Mouse (Mus musculus) heart, adult 2 months (tissue): ENCODE data around the gene Cdh6. TPM values are rescaled to one million over a fixed set of nuclear protein-coding genes. Genes with fewer than 3 reads are reported as not detected.

ENCODE experiments used
- DNase-seq, 2 experiments: peaks; one replicate each; pipeline ENCODE4 v3.0.0; 2021
- H3K27ac ChIP-seq: fragments of 200-600 bp; 2 replicates; pipeline ENCODE4 v1.8.1; 2022
- H3K27me3 ChIP-seq: fragments of 200-500 bp; 2 replicates; pipeline ENCODE4 v1.6.1; 2012; ENCODE audit warnings: mild to moderate bottlenecking, low read length, inconsistent platforms, mixed read lengths; ENCODE audit not compliant: control insufficient read depth, insufficient read depth
- H3K36me3 ChIP-seq: fragments of 200-500 bp; 2 replicates; pipeline ENCODE4 v1.6.1; 2012; ENCODE audit warnings: low read length, inconsistent platforms; ENCODE audit not compliant: control insufficient read depth, insufficient read depth
- H3K4me1 ChIP-seq: fragments of 200-500 bp; 2 replicates; pipeline ENCODE4 v1.6.1; 2011; ENCODE audit warnings: low read length; ENCODE audit not compliant: control insufficient read depth, insufficient read depth
- H3K4me3 ChIP-seq: fragments of 200-600 bp; 2 replicates; pipeline ENCODE4 v1.8.1; 2022
- H3K79me2 ChIP-seq: fragments of 200-500 bp; replicated peaks from 2 replicates; pipeline ENCODE4 v1.6.1; 2012; ENCODE audit warnings: mild to moderate bottlenecking, inconsistent platforms, low read length, moderate library complexity, mixed read lengths; ENCODE audit not compliant: control insufficient read depth, insufficient read depth
- H3K9ac ChIP-seq: fragments of 200-500 bp; 2 replicates; pipeline ENCODE4 v1.6.1; 2012; ENCODE audit warnings: low read depth, mild to moderate bottlenecking, control low read depth, inconsistent platforms, low read length, mixed read lengths
- CTCF ChIP-seq: fragments of 200-600 bp; IDR thresholded peaks from 2 replicates; pipeline ENCODE4 v1.8.1; 2022; ENCODE audit warnings: antibody characterized with exemption, mild to moderate bottlenecking, moderate library complexity
- EP300 ChIP-seq: fragments of 200-500 bp; IDR thresholded peaks from 2 replicates; pipeline ENCODE4 v1.6.1; 2011; ENCODE audit warnings: low read depth, low read length, control low read depth; ENCODE audit not compliant: insufficient read depth
- POLR2A ChIP-seq: fragments of 200-500 bp; IDR thresholded peaks from 2 replicates; pipeline ENCODE4 v1.6.1; 2011; ENCODE audit warnings: mild to moderate bottlenecking, low read depth, low read length, control low read depth; ENCODE audit not compliant: insufficient read depth
- WGBS: fragments of 180-500 bp; shearing (Covaris S2); methylation state at CpG from one replicate; pipeline ENCODE4 v1.1.7; 2018; 5-methylcytosine and 5-hydroxymethylcytosine counted together
- intact Hi-C: fragments of 180-260 bp; cut with DNase I; formaldehyde crosslinking; loops from one replicate; pipeline ENCODE4 v1.15.1; 2025
- polyA plus RNA-seq: library from polyadenylated mRNA; depleted of rRNA; stranded (reverse); fragments of >200 nt; gene quantifications from 2 replicates; pipeline ENCODE4 v1.2.3, GENCODE M21; 2012
- total RNA-seq, 2 experiments: library from RNA; stranded (reverse); gene quantifications; 2 replicates each; pipeline ENCODE4 v1.2.3; 2021

The Cdh6 gene
- total and polyA plus RNA-seq, 3 experiments: 0.16 to 0.78 (median 0.70) TPM

DNA sequence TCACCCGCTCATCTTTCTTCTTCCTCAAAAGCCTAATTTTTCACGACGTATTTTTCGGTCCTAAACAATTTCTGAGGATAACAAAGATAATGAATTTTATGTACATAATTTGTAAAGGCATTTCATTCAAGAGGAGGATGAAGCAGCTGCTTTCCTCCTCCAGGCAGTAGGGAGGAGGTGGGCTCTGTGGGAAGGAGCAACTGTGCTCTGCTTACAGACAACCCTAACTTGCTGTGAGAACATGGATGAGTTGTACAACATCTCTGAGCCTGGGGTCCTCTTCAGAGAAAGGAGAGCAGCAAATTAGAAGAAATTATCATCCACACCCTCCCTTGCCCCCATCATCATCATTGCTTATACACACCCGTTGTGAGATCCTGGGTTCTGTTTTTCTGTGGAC, 33.8 kb downstream of the Cdh6 start:
- Histone ChIP-seq H3K79me2 (no peaks in the 10 kb centered on the region), H3K27me3 (no peaks in the 10 kb centered on the region), H3K4me1 (no peaks in the 10 kb centered on the region), H3K4me3 (no peak overlapping the region), H3K36me3 (no peaks in the 10 kb centered on the region), H3K9ac (no peak overlapping the region), H3K27ac (no peak overlapping the region)
- no peak for DNase-seq
- TF ChIP-seq EP300: no peak
- no peak for TF ChIP-seq CTCF
- no peak for TF ChIP-seq POLR2A
- 79% methylated on average over 5 of the region's 5 CpGs for WGBS
- intact Hi-C loops: loop anchor here (10.0 kb wide), 1 partner anchor 915 kb away; no protein-coding TSS in a partner anchor

DNA sequence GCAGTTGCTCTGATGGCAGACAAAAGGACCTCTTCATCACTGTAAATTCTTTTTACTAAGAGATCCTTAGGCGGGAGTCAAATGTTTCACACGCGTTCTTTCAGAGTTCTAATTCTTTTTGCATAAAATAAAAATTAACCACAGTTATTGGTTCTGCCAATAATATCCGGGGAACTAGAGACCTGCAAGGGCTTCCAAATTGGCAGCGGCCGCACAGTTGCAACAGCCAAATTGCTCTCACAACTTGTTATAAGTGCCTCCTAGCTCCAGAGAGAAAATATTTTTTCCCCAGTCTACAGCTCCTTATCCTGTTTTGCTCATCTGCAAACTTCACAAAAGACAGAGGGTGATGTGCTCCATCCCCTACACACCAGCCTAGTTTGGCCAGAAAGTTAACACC, 36.3 kb downstream of the Cdh6 start:
- H3K36me3 ChIP-seq: no peaks in the 10 kb centered on the region
- H3K27ac ChIP-seq: no peak overlapping the region
- no peaks in the 10 kb centered on the region for H3K79me2 ChIP-seq
- WGBS: 68% methylated on average over 6 of the region's 6 CpGs
- no peak for TF ChIP-seq CTCF
- TF ChIP-seq EP300: no peak
- TF ChIP-seq POLR2A: no peak
- no peaks in the 10 kb centered on the region for H3K27me3 ChIP-seq
- no peak overlapping the region for H3K4me3 ChIP-seq
- peak in 1 of 2 experiments; percentile 6 for DNase-seq
- H3K9ac ChIP-seq: no peak overlapping the region
- H3K4me1 ChIP-seq: no peaks in the 10 kb centered on the region
- intact Hi-C loops: loop anchor here (10.0 kb wide), 1 partner anchor 918 kb away; no protein-coding TSS in a partner anchor

DNA sequence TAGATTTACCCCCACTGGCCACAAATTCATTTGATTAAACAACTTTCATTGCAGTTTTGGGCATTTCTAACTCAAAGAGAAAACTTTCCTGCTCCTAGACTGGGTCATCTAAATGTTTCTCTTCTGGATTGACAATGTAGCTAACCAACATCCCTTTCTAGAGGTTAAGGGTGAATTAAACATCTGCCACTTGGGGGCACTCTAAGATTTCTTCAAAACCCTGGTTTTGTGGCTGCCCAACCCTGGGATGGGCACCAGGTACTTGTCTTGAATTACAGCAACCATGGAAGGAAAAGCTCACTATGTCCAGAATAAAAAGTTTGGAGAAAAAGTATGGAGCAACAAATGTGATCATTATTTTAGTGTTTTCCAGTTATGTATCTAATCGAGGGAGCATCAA, 39.4 kb downstream of the Cdh6 start:
- Histone ChIP-seq H3K27ac (no peak overlapping the region), H3K9ac (no peak overlapping the region), H3K4me3 (no peak overlapping the region), H3K36me3 (no peaks in the 10 kb centered on the region), H3K27me3 (no peaks in the 10 kb centered on the region), H3K4me1 (no peaks in the 10 kb centered on the region), H3K79me2 (no peaks in the 10 kb centered on the region)
- WGBS: 76% methylated on average over 1 of the region's 1 CpGs
- peak; percentile 70 for TF ChIP-seq CTCF
- TF ChIP-seq POLR2A: no peak
- TF ChIP-seq EP300: no peak
- intact Hi-C loops: loop anchor here (5.0 to 10.0 kb wide), 2 partner anchors 723 to 921 kb away; no protein-coding TSS in a partner anchor
- DNase-seq: no peak

DNA sequence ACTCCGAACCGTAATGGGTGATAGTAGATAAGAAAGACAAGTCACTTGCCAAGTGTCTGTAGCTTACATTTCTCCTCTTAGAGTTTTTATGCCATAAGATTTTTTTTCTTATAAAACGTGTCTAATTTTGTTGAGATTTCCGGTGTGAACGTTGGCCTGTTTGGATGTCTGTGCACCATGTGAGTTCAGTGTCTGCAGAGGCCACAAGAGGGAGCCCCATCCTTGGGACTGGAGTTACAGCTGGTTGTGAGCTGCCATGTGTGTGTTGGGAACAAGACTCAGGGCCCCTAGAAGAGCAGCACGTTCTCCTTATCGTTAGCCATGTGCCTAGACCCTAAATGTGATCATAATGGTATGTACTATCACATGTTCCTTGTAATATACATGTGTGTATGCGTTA, 40.1 kb downstream of the Cdh6 start:
- Histone ChIP-seq H3K79me2 (no peaks in the 10 kb centered on the region), H3K4me1 (no peaks in the 10 kb centered on the region), H3K27ac (no peak overlapping the region), H3K9ac (no peak overlapping the region), H3K4me3 (no peak overlapping the region), H3K27me3 (no peaks in the 10 kb centered on the region), H3K36me3 (no peaks in the 10 kb centered on the region)
- DNase-seq: no peak
- intact Hi-C loops: loop anchor here (5.0 to 10.0 kb wide), 2 partner anchors 724 to 921 kb away; no protein-coding TSS in a partner anchor
- peak; percentile 25 for TF ChIP-seq CTCF
- TF ChIP-seq EP300: no peak
- no peak for TF ChIP-seq POLR2A
- WGBS: 84% methylated on average over 8 of the region's 8 CpGs

DNA sequence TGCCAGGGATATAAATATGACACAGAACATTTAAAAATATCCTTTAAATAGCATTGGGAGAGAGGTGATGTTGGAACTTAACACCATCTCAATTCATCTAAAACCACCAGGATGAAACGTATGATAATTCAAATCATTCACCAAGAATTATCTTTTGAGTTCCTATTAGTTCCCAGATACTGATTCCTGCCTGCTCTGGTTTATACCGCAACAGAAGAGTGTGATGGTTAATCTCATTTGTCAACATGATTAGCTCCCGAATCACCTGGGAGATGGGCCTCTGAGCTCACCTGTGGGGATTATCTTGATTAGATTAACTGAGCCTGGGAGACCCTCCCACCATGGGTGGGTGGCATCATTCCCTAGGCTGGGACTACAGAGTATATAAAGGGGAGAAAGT, 41.0 kb downstream of the Cdh6 start:
- intact Hi-C loops: loop anchor here (5.0 to 10.0 kb wide), 2 partner anchors 725 to 922 kb away; no protein-coding TSS in a partner anchor
- no peak overlapping the region for H3K4me3 ChIP-seq
- TF ChIP-seq CTCF (no peak), POLR2A (no peak), EP300 (no peak)

DNA sequence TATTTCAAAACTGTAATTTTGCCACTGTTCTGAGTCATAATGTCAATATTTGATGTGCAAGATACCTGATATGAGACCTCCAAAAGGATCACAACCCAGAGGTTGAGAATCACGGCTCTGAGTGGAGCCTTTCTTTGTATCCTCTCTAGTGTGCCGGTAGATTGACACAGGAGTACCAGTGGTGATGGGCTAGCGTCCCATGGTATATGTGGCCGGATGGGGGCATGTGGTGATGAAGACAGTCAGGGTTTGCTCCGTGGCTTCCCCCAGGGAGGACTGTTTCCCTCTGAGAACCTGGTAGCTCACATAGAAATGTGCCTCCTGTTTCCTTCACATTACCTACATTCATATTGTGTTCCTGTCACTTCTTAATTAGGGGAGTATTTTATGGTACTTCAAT, 43.2 kb downstream of the Cdh6 start:
- 80% methylated on average over 5 of the region's 5 CpGs for WGBS

More for the DNA sequence above, 41.0 kb downstream of the Cdh6 start:
- H3K36me3 ChIP-seq: no peaks in the 10 kb centered on the region
- H3K27me3 ChIP-seq: no peaks in the 10 kb centered on the region
- H3K79me2 ChIP-seq: no peaks in the 10 kb centered on the region
- H3K4me1 ChIP-seq: no peaks in the 10 kb centered on the region
- DNase-seq: no peak
- H3K9ac ChIP-seq: no peak overlapping the region
- H3K27ac ChIP-seq: no peak overlapping the region
- WGBS: 84% methylated on average over 3 of the region's 3 CpGs

More for the DNA sequence above, 43.2 kb downstream of the Cdh6 start:
- intact Hi-C loops: loop anchor here (5.0 to 10.0 kb wide), 2 partner anchors 727 to 925 kb away; no protein-coding TSS in a partner anchor
- Histone ChIP-seq H3K4me3 (no peak overlapping the region), H3K79me2 (no peaks in the 10 kb centered on the region), H3K27ac (no peak overlapping the region), H3K27me3 (no peaks in the 10 kb centered on the region), H3K4me1 (no peaks in the 10 kb centered on the region), H3K36me3 (no peaks in the 10 kb centered on the region), H3K9ac (no peak overlapping the region)
- DNase-seq: no peak
- TF ChIP-seq EP300 (no peak), POLR2A (no peak), CTCF (no peak)
